Mouse (Mus musculus) erythroblast, embryonic 14.5 days (primary cell): ENCODE results near the gene Cuta.

Experiments
- GATA1 ChIP-seq: IDR thresholded peaks from 2 replicates; pipeline ENCODE4 v1.6.1; 2012; ENCODE audit warnings: low read length, inconsistent platforms, mixed read lengths
- TAL1 ChIP-seq: IDR thresholded peaks from 3 replicates; pipeline ENCODE4 v1.6.1; 2012; ENCODE audit warnings: low read length, inconsistent platforms, mixed read lengths

DNA sequence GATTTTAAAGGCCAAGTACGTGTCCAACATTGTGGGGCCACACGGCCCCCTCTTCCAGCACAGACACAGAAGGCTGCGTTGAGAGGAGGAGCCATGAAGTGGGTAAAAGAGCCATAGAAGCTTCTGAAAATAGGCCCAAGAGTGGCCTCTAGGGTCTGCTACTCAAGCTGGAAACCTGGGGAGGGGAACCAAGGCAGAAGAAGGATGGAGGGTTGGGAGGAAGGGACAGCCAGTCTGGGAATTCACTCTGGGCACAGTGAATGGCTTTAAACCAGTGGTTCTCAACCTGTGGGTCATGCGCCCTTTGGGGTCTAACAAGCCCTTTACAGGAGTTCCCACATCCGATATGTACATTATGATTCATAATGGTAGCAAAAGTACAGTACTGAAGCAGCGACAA is 29.9 kb upstream of the Cuta start:
- TF ChIP-seq GATA1 (no peak), TAL1 (no peak)
